Mouse (Mus musculus) liver, embryonic 14.5 days (tissue): ENCODE measurements around the gene Glt28d2. TPM values are rescaled to one million over a fixed set of nuclear protein-coding genes. Genes with fewer than 3 reads are reported as not detected.

Experiments used
- ATAC-seq: fragments of 200-750 bp; cut with Nextera tagmentation; 2 replicates; pipeline ENCODE4 v1.8.0; 2017; ENCODE audit warnings: moderate number of reproducible peaks, mild to moderate bottlenecking, moderate library complexity; ENCODE audit not compliant: insufficient read depth
- DNase-seq, 3 experiments: peaks; one replicate each; pipeline ENCODE4 v3.0.0-alpha.2; 2012 to 2013; ENCODE audit warnings: low read depth in 3 of 3, low spot score in 3 of 3
- H3K27ac ChIP-seq: fragments of 300-500 bp; sonication (generic); 2 replicates; pipeline ENCODE4 v1.5.1; 2014; ENCODE audit warnings: moderate library complexity, mild to moderate bottlenecking, control low read depth, inconsistent platforms
- H3K27me3 ChIP-seq: fragments of 300-500 bp; sonication (generic); 2 replicates; pipeline ENCODE4 v1.6.1; 2014; ENCODE audit warnings: mild to moderate bottlenecking, low read length, moderate library complexity; ENCODE audit not compliant: control insufficient read depth, insufficient read depth
- H3K36me3 ChIP-seq: fragments of 300-500 bp; sonication (generic); replicated peaks from 2 replicates; pipeline ENCODE4 v1.6.1; 2014; ENCODE audit warnings: low read depth; ENCODE audit not compliant: control insufficient read depth, insufficient read depth
- H3K4me1 ChIP-seq, 2 experiments: fragments of 200-500 bp in 1 of 2; fragments of 300-500 bp in 1 of 2; sonication (generic) in 1 of 2; replicated peaks; 2 replicates each; pipeline ENCODE4 v1.6.1; 2012 to 2014; ENCODE audit warnings: antibody characterized with exemption in 1 of 2, inconsistent platforms in 1 of 2, low read length in 1 of 2; ENCODE audit not compliant: control insufficient read depth in 2 of 2, insufficient read depth in 2 of 2
- H3K4me2 ChIP-seq: fragments of 300-500 bp; sonication (generic); 2 replicates; pipeline ENCODE4 v1.6.1; 2014; ENCODE audit warnings: low read depth, mild to moderate bottlenecking, control low read depth, moderate library complexity
- H3K4me3 ChIP-seq, 2 experiments: fragments of 200-500 bp in 1 of 2; fragments of 300-500 bp in 1 of 2; sonication (generic) in 1 of 2; 2 replicates each; pipeline ENCODE4 v1.5.1; 2012 to 2014; ENCODE audit warnings: low read depth in 2 of 2, low read length in 2 of 2, mild to moderate bottlenecking in 2 of 2, control low read depth in 1 of 2, inconsistent platforms in 1 of 2, moderate library complexity in 1 of 2; ENCODE audit not compliant: insufficient read depth in 1 of 2
- H3K9ac ChIP-seq: fragments of 300-500 bp; sonication (generic); replicated peaks from 2 replicates; pipeline ENCODE4 v1.6.1; 2014; ENCODE audit warnings: mild to moderate bottlenecking, control low read depth, moderate library complexity
- H3K9me3 ChIP-seq: fragments of 300-500 bp; sonication (generic); 2 replicates; pipeline ENCODE4 v1.6.1; 2016; ENCODE audit warnings: low read length, mixed read lengths; ENCODE audit not compliant: control insufficient read depth
- CTCF ChIP-seq: IDR thresholded peaks from 2 replicates; pipeline ENCODE4 v1.5.1; 2016; ENCODE audit warnings: antibody characterized with exemption, low read depth, control low read depth
- EP300 ChIP-seq: IDR thresholded peaks from 2 replicates; pipeline ENCODE4 v1.6.1; 2016; ENCODE audit warnings: antibody characterized with exemption, low read depth
- WGBS: fragments of 180-500 bp; shearing (Covaris S2); extraction: QIAGEN DNeasy Blood & Tissue Kit; methylation state at CpG from one replicate; pipeline ENCODE4 v1.1.7; 2014; ENCODE audit not compliant: insufficient replicate concordance; 5-methylcytosine and 5-hydroxymethylcytosine counted together
- polyA plus RNA-seq, 2 experiments: library from polyadenylated mRNA; depleted of rRNA in 1 of 2; stranded (reverse) in 1 of 2; unstranded in 1 of 2; fragments of >200 nt; fragmentation: Nextera tagmentation in 1 of 2; extraction: Ambion mirVana in 1 of 2; gene quantifications; 2 replicates each; pipeline versions ENCODE4 v1.2.1 to v1.2.3; 2012 to 2014

The Glt28d2 gene
- polyA plus RNA-seq, 2 experiments, result 0.03 to 0.10 TPM

DNA sequence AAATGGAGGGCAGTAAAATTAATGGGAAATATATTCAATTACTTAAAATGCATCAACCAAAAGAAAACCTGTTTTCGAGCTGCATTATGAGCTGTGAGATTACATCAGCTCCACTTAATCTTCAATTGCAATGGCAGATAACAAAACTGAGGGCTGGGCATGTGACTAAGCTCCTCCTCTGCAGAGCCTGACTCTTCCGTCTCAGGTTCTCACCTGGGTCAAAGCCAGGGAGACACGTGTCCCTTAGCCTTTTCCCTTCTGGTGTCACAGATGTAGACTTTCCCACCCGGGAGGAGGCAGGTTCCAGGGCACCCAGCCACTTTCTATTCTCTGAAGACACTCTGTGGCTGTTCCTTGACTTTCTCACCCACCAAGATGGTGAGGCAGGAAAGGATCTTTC is 58.3 kb downstream of the Glt28d2 start:
- DNase-seq, result no peak
- 53% methylated on average over 4 of the region's 4 CpGs for WGBS
- no peaks in the 10 kb centered on the region for H3K9me3 ChIP-seq
- no peaks in the 10 kb centered on the region for H3K27me3 ChIP-seq
- ATAC-seq, result no peak
- no peak overlapping the region for H3K9ac ChIP-seq
- no peak overlapping the region for H3K4me3 ChIP-seq
- no peak for TF ChIP-seq CTCF
- no peak for TF ChIP-seq EP300
- H3K4me2 ChIP-seq, result no peak overlapping the region
- H3K4me1 ChIP-seq, result no peaks in the 10 kb centered on the region
- no peak overlapping the region for H3K27ac ChIP-seq
- H3K36me3 ChIP-seq, result no peaks in the 10 kb centered on the region

DNA sequence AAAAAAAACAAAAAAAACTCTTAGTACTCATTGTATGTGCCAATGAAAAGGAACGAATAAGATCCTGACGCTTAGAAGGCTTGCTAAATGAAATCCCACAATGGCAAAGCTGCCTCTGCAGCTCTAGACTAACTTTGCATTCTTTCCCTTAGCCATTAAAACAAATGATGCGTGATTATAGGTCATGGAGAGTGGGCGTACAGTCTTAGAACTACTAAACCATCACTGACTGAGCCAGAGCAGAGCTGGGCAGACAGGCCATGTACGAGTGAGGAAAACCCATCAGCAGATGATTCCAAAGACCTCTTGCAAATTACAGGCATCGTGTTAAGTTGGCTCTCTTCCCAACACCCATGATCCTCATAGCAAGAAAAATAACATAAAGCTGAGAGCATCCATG is 59.5 kb downstream of the Glt28d2 start:
- Histone ChIP-seq H3K9me3 (no peaks in the 10 kb centered on the region), H3K36me3 (no peaks in the 10 kb centered on the region), H3K4me2 (no peak overlapping the region), H3K9ac (no peak overlapping the region), H3K27ac (no peak overlapping the region), H3K27me3 (no peaks in the 10 kb centered on the region), H3K4me3 (no peak overlapping the region), H3K4me1 (no peaks in the 10 kb centered on the region)
- no peak for DNase-seq
- TF ChIP-seq CTCF, result no peak
- no peak for TF ChIP-seq EP300
- WGBS, result 68% methylated on average over 6 of the region's 6 CpGs
- no peak for ATAC-seq

DNA sequence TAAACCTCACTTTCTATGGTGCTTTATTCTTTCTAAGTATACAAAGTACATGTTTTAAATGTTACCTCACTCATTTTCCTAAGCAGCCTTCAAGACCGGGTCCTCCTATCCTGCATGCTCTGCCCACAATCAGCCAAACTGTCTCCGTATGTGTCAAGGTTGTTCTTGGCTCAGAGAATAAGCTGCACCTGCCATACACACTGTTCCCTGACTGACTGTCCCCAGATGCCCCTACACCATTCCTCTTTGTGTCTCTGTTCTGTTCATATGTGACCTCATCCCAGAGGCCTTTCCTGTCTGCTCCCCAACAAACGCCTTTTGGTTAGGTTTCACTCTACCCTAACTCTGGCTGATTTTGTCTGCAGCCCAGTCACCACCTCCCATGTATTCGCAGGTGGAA is 60.0 kb downstream of the Glt28d2 start:
- Histone ChIP-seq H3K4me3 (no peak overlapping the region), H3K4me2 (no peak overlapping the region), H3K27ac (no peak overlapping the region), H3K9me3 (no peaks in the 10 kb centered on the region), H3K27me3 (no peaks in the 10 kb centered on the region), H3K36me3 (no peaks in the 10 kb centered on the region), H3K9ac (no peak overlapping the region), H3K4me1 (no peaks in the 10 kb centered on the region)
- TF ChIP-seq CTCF, result no peak
- TF ChIP-seq EP300, result no peak
- ATAC-seq, result no peak
- WGBS, result 59% methylated on average over 4 of the region's 4 CpGs
- no peak for DNase-seq

DNA sequence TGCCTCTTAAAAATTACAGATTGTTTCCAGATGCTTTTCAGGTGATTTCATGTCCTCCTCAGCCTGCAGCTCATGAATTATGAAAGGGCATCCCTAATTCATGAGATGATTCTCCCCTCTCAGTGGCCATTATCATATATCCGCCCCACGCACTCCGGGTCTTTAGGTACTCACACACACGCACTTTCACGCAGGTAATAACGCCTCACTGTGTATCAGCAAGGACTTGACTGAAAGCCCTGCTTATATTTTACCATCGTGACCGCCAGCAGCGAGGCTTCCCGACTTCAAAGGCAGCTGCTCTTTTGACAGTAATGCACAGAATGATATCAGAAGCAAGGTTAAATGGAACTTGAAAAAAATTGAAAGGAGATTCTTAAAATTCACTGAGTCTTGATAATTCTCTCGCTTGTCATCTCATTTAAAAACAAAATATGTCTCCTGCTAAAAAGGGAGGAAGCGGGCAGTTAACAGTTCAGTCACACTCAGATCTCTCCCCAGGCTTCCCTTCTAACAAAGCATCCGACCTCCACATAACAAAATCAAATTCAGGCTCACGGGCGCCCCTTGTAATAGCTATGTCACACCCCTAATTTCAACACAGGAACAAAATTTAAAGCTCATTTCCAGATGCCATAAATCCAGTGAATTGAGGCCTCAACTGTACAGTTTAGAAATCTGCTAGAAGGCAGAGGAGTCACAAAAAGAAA is 66.3 kb downstream of the Glt28d2 start:
- Histone ChIP-seq H3K4me1 (no peaks in the 10 kb centered on the region), H3K9me3 (no peaks in the 10 kb centered on the region), H3K27me3 (no peaks in the 10 kb centered on the region), H3K36me3 (no peaks in the 10 kb centered on the region), H3K27ac (no peak overlapping the region), H3K9ac (no peak overlapping the region), H3K4me3 (no peak overlapping the region), H3K4me2 (no peak overlapping the region)
- no peak for TF ChIP-seq EP300
- TF ChIP-seq CTCF, result no peak
- DNase-seq (no peak), ATAC-seq (no peak)
- WGBS, result 72% methylated on average over 15 of the region's 15 CpGs

Other genes with a start within 250 kb of the Glt28d2 start
- gene Fam160a1, start 70.2 kb downstream of the Glt28d2 start, polyA plus RNA-seq (2012; rRNA removed), result 0.15 and 0.20 TPM in 2 replicates
- 0.27 and 0.38 TPM in 2 replicates for gene Fam160a1, start 70.2 kb downstream of the Glt28d2 start, polyA plus RNA-seq (2014; fragmentation: Nextera tagmentation; extraction: Ambion mirVana)
- 0.03 and 0.10 TPM in 2 replicates for gene Gm37240, start within 50 bp of the Glt28d2 start, polyA plus RNA-seq (2012; rRNA removed)
- gene Gm37240, start within 50 bp of the Glt28d2 start, polyA plus RNA-seq (2014; fragmentation: Nextera tagmentation; extraction: Ambion mirVana), result 0.30 and 0.80 TPM in 2 replicates
- 4.2 and 6.3 TPM in 2 replicates for gene Sh3d19, start 83.6 kb upstream of the Glt28d2 start, polyA plus RNA-seq (2012; rRNA removed)
- 5.5 and 7.4 TPM in 2 replicates for gene Sh3d19, start 83.6 kb upstream of the Glt28d2 start, polyA plus RNA-seq (2014; fragmentation: Nextera tagmentation; extraction: Ambion mirVana)
- not detected in 2 replicates for gene Prss48, start 115.0 kb upstream of the Glt28d2 start, polyA plus RNA-seq (2012; rRNA removed)
- not detected in 2 replicates for gene Prss48, start 115.0 kb upstream of the Glt28d2 start, polyA plus RNA-seq (2014; fragmentation: Nextera tagmentation; extraction: Ambion mirVana)